Mouse (Mus musculus): ENCODE data around the gene Gcnt2. TPM values are rescaled to one million over a fixed set of nuclear protein-coding genes. Genes with fewer than 3 reads are reported as not detected.

The Gcnt2 gene
- polyA plus RNA-seq, 1 experiment from 2014 or later = 5.1 TPM

DNA sequence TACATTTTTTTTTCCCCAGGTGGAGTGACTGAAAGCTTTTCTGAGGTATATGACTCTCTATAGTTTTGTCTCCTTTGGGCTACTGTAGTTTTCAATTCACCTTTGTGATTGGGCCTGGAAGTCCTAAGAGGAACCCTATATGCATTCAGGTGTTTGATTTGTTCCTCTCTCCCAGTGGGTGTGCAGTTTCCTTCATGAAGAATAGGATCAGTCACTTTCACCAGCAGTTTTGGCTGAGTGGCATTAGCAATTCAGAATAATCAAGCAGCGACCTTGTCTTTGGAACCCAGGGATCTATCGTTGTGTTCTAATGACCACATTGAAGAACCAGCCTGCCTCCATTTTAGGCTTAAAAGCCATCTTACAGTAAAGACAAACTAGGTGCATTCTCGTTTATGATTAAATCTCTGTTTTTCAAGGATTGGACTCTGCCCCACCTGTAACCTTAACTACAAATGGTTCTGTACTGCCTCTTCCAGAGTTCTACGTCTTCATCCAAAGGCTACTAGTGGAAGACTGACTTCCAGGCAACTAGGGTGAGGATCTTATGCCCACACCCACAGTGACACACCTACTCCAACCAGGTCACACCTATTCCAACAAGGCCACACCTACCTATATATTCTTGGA, 110.3 kb downstream of the Gcnt2 start:
- no peak overlapping the region for H3K4me2 ChIP-seq (ENCODE audit: low read length)
- H3K9ac ChIP-seq (replicated peaks; ENCODE audit: low read depth, low read length) = no peak overlapping the region
- H3K36me3 ChIP-seq (ENCODE audit: control insufficient read depth, insufficient read depth) = no peaks in the 10 kb centered on the region
- no peaks in the 10 kb centered on the region for H3K27me3 ChIP-seq (replicated peaks; ENCODE audit: control insufficient read depth, insufficient read depth, low read length)
- WGBS = 93% methylated on average over 4 of the region's 4 CpGs
- no peak overlapping the region for H3K4me3 ChIP-seq (replicated peaks; ENCODE audit: low read length)
- no peaks in the 10 kb centered on the region for H3K4me1 ChIP-seq (replicated peaks; ENCODE audit: control insufficient read depth, insufficient read depth, low read length)
- H3K27ac ChIP-seq (ENCODE audit: low read length) = no peak overlapping the region
- H3K9me3 ChIP-seq (ENCODE audit: control insufficient read depth, low read length) = no peaks in the 10 kb centered on the region
- no peak for ATAC-seq

GRCm38 (mm10) chr13:40971261-40971660, 111.7 kb downstream of the Gcnt2 start:
- Histone ChIP-seq H3K9ac (replicated peaks; ENCODE audit: low read depth, low read length) (no peak overlapping the region), H3K4me2 (ENCODE audit: low read length) (no peak overlapping the region), H3K4me1 (replicated peaks; ENCODE audit: control insufficient read depth, insufficient read depth, low read length) (no peaks in the 10 kb centered on the region), H3K27ac (ENCODE audit: low read length) (no peak overlapping the region), H3K36me3 (ENCODE audit: control insufficient read depth, insufficient read depth) (no peaks in the 10 kb centered on the region), H3K27me3 (replicated peaks; ENCODE audit: control insufficient read depth, insufficient read depth, low read length) (no peaks in the 10 kb centered on the region), H3K4me3 (replicated peaks; ENCODE audit: low read length) (no peak overlapping the region), H3K9me3 (ENCODE audit: control insufficient read depth, low read length) (no peaks in the 10 kb centered on the region)
- no peak for ATAC-seq
- 92% methylated on average over 5 of the region's 5 CpGs for WGBS

GRCm38 (mm10) chr13:40971831-40972230, 112.3 kb downstream of the Gcnt2 start:
- Histone ChIP-seq H3K27ac (ENCODE audit: low read length) (no peak overlapping the region), H3K4me3 (replicated peaks; ENCODE audit: low read length) (no peak overlapping the region), H3K27me3 (replicated peaks; ENCODE audit: control insufficient read depth, insufficient read depth, low read length) (no peaks in the 10 kb centered on the region), H3K9me3 (ENCODE audit: control insufficient read depth, low read length) (no peaks in the 10 kb centered on the region), H3K36me3 (ENCODE audit: control insufficient read depth, insufficient read depth) (no peaks in the 10 kb centered on the region), H3K4me1 (replicated peaks; ENCODE audit: control insufficient read depth, insufficient read depth, low read length) (no peaks in the 10 kb centered on the region), H3K4me2 (ENCODE audit: low read length) (no peak overlapping the region), H3K9ac (replicated peaks; ENCODE audit: low read depth, low read length) (no peak overlapping the region)
- WGBS = 69% methylated on average over 2 of the region's 2 CpGs
- no peak for ATAC-seq

- no peaks in the 10 kb centered on the region for H3K9me3 ChIP-seq (ENCODE audit: control insufficient read depth, low read length)
- no peaks in the 10 kb centered on the region for H3K4me1 ChIP-seq (replicated peaks; ENCODE audit: control insufficient read depth, insufficient read depth, low read length)
- no peak overlapping the region for H3K4me2 ChIP-seq (ENCODE audit: low read length)
- H3K4me3 ChIP-seq (replicated peaks; ENCODE audit: low read length) = no peak overlapping the region
- WGBS = 91% methylated on average over 5 of the region's 5 CpGs
- no peak overlapping the region for H3K9ac ChIP-seq (replicated peaks; ENCODE audit: low read depth, low read length)
- no peak overlapping the region for H3K27ac ChIP-seq (ENCODE audit: low read length)
- ATAC-seq = no peak
- H3K27me3 ChIP-seq (replicated peaks; ENCODE audit: control insufficient read depth, insufficient read depth, low read length) = no peaks in the 10 kb centered on the region
- H3K36me3 ChIP-seq (ENCODE audit: control insufficient read depth, insufficient read depth) = no peaks in the 10 kb centered on the region
Observed at GRCm38 (mm10) chr13:40972976-40973375, 113.4 kb downstream of the Gcnt2 start.

DNA sequence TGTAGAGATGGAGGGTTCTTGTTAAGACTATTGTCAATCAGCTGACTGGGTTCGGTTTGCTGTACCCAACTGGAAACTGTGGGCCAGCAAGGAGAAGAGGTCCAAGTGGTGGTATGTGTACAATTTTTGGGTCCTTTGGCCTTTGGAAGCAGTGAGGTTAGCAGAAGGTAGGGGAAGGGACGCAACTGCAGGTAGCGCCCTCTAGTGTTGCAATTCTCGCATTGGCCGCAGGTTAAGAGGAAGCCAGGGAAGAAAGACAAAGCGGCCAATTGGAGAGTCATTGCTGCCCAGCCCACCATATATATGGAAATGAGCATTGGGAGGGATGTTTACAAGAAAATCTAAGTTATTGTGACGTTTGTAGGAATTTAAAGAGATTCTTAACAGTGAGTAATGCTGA, 118.1 kb downstream of the Gcnt2 start:
- H3K36me3 ChIP-seq (ENCODE audit: control insufficient read depth, insufficient read depth) = no peaks in the 10 kb centered on the region
- H3K4me3 ChIP-seq (replicated peaks; ENCODE audit: low read length) = no peak overlapping the region
- H3K9me3 ChIP-seq (ENCODE audit: control insufficient read depth, low read length) = no peaks in the 10 kb centered on the region
- no peaks in the 10 kb centered on the region for H3K27me3 ChIP-seq (replicated peaks; ENCODE audit: control insufficient read depth, insufficient read depth, low read length)
- H3K4me1 ChIP-seq (replicated peaks; ENCODE audit: control insufficient read depth, insufficient read depth, low read length) = no peaks in the 10 kb centered on the region
- H3K27ac ChIP-seq (ENCODE audit: low read length) = no peak overlapping the region
- 9% methylated on average over 7 of the region's 7 CpGs for WGBS
- no peak overlapping the region for H3K9ac ChIP-seq (replicated peaks; ENCODE audit: low read depth, low read length)
- H3K4me2 ChIP-seq (ENCODE audit: low read length) = no peak overlapping the region
- no peak for ATAC-seq

DNA sequence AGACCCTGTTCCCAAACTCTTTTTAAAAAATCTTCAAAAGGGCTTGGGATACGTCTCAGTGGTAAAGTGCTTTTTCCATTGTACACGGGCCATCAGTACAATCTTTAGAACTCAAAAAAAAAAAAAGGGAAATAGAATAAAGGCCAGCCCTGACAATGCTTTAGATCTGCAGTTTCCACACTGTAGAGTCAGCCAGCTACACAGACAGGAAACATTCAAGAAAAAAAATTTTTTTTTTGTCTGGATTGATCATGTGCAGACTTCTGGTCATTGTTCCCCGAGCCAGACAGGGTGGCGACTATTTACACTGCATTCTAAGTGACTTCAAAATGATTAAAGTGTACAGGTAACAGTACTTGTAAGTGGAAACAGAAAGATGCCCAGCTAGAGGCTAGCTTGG, 119.1 kb downstream of the Gcnt2 start:
- no peaks in the 10 kb centered on the region for H3K36me3 ChIP-seq (ENCODE audit: control insufficient read depth, insufficient read depth)
- no peaks in the 10 kb centered on the region for H3K4me1 ChIP-seq (replicated peaks; ENCODE audit: control insufficient read depth, insufficient read depth, low read length)
- H3K4me2 ChIP-seq (ENCODE audit: low read length) = no peak overlapping the region
- no peaks in the 10 kb centered on the region for H3K27me3 ChIP-seq (replicated peaks; ENCODE audit: control insufficient read depth, insufficient read depth, low read length)
- no peak overlapping the region for H3K27ac ChIP-seq (ENCODE audit: low read length)
- ATAC-seq = no peak
- no peak overlapping the region for H3K4me3 ChIP-seq (replicated peaks; ENCODE audit: low read length)
- no peaks in the 10 kb centered on the region for H3K9me3 ChIP-seq (ENCODE audit: control insufficient read depth, low read length)
- H3K9ac ChIP-seq (replicated peaks; ENCODE audit: low read depth, low read length) = no peak overlapping the region
- 81% methylated on average over 4 of the region's 4 CpGs for WGBS

GRCm38 (mm10) chr13:40979321-40979720, 119.8 kb downstream of the Gcnt2 start:
- H3K4me2 ChIP-seq (ENCODE audit: low read length) = no peak overlapping the region
- no peak overlapping the region for H3K27ac ChIP-seq (ENCODE audit: low read length)
- ATAC-seq = no peak
- no peak overlapping the region for H3K9ac ChIP-seq (replicated peaks; ENCODE audit: low read depth, low read length)
- H3K36me3 ChIP-seq (ENCODE audit: control insufficient read depth, insufficient read depth) = no peaks in the 10 kb centered on the region
- H3K27me3 ChIP-seq (replicated peaks; ENCODE audit: control insufficient read depth, insufficient read depth, low read length) = no peaks in the 10 kb centered on the region
- WGBS = 50% methylated on average over 2 of the region's 2 CpGs
- H3K4me3 ChIP-seq (replicated peaks; ENCODE audit: low read length) = no peak overlapping the region
- H3K9me3 ChIP-seq (ENCODE audit: control insufficient read depth, low read length) = no peaks in the 10 kb centered on the region
- H3K4me1 ChIP-seq (replicated peaks; ENCODE audit: control insufficient read depth, insufficient read depth, low read length) = no peaks in the 10 kb centered on the region

GRCm38 (mm10) chr13:40982759-40983158, 123.2 kb downstream of the Gcnt2 start:
- no peaks in the 10 kb centered on the region for H3K4me1 ChIP-seq (replicated peaks; ENCODE audit: control insufficient read depth, insufficient read depth, low read length)
- H3K9me3 ChIP-seq (ENCODE audit: control insufficient read depth, low read length) = no peaks in the 10 kb centered on the region
- no peaks in the 10 kb centered on the region for H3K27me3 ChIP-seq (replicated peaks; ENCODE audit: control insufficient read depth, insufficient read depth, low read length)
- H3K4me3 ChIP-seq (replicated peaks; ENCODE audit: low read length) = no peak overlapping the region
- H3K4me2 ChIP-seq (ENCODE audit: low read length) = no peak overlapping the region
- no peak overlapping the region for H3K9ac ChIP-seq (replicated peaks; ENCODE audit: low read depth, low read length)
- H3K27ac ChIP-seq (ENCODE audit: low read length) = no peak overlapping the region
- WGBS = 77% methylated on average over 1 of the region's 1 CpGs
- ATAC-seq = no peak
- H3K36me3 ChIP-seq (ENCODE audit: control insufficient read depth, insufficient read depth) = no peaks in the 10 kb centered on the region

DNA sequence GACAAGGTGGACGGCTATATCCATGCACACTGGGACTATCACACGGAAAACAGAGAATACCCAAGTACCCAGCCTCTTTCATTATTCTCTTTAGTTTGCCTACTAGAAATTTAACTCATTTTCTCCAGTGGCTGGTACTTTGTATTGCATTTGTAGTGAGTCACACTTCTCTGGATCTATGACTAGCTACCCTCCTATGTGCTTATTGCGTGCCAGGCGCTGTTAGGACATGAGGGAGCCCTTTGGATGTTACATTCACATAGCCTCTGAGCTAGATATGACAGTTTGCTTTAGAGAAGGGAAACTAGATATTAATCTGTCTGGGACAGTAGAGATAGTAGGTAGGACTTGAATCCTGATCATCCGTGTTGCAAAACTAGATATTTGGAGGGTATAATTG, 126.5 kb downstream of the Gcnt2 start:
- H3K27ac ChIP-seq (ENCODE audit: low read length) = no peak overlapping the region
- no peaks in the 10 kb centered on the region for H3K4me1 ChIP-seq (replicated peaks; ENCODE audit: control insufficient read depth, insufficient read depth, low read length)
- H3K9me3 ChIP-seq (ENCODE audit: control insufficient read depth, low read length) = no peaks in the 10 kb centered on the region
- no peaks in the 10 kb centered on the region for H3K27me3 ChIP-seq (replicated peaks; ENCODE audit: control insufficient read depth, insufficient read depth, low read length)
- no peak overlapping the region for H3K4me3 ChIP-seq (replicated peaks; ENCODE audit: low read length)
- no peak for ATAC-seq
- no peak overlapping the region for H3K9ac ChIP-seq (replicated peaks; ENCODE audit: low read depth, low read length)
- no peak overlapping the region for H3K4me2 ChIP-seq (ENCODE audit: low read length)
- WGBS = 94% methylated on average over 5 of the region's 5 CpGs
- no peaks in the 10 kb centered on the region for H3K36me3 ChIP-seq (ENCODE audit: control insufficient read depth, insufficient read depth)

All from forebrain, embryonic 16.5 days (tissue).